Mouse (Mus musculus) liver, postnatal 0 days (tissue): ENCODE measurements around the gene Stra6.

ENCODE experiments used
- CTCF ChIP-seq: sonication (generic); IDR thresholded peaks from 2 replicates; pipeline ENCODE4 v1.5.1; 2016; ENCODE audit warnings: antibody characterized with exemption, low read depth
- EP300 ChIP-seq: IDR thresholded peaks from 2 replicates; pipeline ENCODE4 v1.6.1; 2016; ENCODE audit warnings: antibody characterized with exemption, low read depth, mild to moderate bottlenecking

DNA sequence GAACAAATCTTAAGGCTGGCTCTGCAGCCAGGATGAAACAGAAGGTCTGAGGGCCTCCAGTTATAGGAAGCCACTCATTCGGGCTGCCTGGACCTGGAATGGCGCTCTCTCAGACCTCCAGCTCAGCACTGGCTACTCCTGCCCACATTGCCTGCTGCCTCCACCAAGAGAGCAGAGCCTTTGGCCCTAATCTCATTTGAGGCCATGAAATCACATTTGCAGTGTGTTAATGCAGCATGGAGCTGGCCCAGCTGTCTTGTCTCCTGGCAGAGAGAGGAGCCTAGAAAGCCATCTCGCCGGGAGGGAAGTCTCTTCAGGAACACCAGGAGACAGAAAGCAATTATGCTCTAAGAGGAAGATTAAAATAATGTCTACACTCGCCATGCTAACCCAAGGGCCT lies 43.9 kb downstream of the Stra6 start:
- no peak for TF ChIP-seq CTCF
- no peak for TF ChIP-seq EP300
